Mouse (Mus musculus): ENCODE measurements around the gene Evi2a.

DNA sequence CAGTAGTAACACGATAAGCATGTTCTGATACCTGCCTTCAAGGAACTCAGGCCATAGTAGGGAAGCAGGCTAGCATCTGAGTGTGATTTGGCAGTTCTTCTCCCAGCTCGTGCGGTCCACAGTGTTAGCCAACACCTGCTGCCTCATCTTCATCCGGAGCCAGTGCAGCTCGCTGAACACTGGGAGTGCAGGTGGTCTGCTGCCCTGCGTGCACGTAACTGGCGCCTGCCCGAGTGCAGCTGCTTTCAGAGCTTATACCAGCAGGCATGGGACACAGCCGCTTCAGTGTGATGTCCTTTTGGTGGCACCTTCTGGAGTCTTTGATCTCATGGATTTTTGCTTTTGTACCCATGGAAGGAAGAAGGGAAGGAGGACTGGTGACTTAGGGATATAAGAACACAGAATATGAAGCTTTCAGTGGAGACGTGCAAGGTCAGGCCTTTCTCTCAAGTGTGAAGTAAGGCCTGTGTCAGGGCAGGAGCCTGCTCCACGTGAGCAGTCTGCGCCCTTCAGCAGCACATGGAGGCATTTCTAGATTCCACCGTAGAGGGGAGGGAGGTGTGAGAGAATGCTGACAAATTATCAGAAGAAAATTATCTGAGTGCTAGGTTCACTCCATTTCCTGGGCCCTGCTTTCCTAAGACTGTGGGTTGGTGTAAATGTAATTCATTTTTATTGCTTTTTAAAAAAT is 45.1 kb upstream of the Evi2a start:
- TF ChIP-seq CTCF (IDR thresholded peaks at IDR 0.05; ENCODE audit: low read depth, low read length) (no peak), POLR2A (IDR thresholded peaks at IDR 0.05; ENCODE audit: extremely low read depth, insufficient read depth, low read length) (no peak)
